8 mouse cellular contexts compared by ENCODE assay signal in the genomic region with DNA sequence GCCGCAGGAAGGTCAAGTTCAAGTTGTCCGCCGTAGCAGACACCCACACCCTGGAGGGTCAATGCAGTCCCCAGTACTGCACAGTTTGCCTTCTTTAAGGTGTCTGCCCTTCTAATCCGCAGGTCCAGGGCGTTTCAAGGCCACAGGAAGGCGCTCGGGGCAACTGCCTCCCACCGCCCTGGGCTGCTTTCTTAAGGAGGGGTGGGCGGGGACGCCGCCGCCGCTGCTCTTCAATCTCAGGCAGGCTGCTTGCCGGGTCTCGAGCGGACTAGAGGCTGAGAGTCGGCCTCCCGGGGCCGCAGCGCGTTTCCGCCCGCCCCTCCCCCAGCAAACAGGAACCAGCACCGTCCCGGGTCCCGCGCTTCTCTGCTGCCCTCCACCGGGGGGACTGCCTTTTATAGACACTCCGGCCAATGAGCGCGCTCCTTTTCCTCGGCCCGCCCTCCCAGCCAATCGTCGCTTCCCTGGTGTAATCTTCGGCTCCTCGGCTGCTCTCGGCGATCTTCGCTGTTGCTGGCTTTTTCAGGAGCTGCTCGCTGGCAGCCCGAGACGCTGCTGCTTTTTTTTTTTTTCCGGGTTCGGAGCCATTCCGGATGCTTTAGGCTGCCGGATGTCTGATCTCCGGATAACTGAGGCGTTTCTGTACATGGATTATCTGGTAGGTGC. TPM values are rescaled to one million over a fixed set of nuclear protein-coding genes. Genes with fewer than 3 reads are reported as not detected.
DNase-seq lines count a peak whose midpoint lies in the region; ATAC-seq lines count a peak whose summit lies in the region.

A gene (plus strand): TSS at position 467 of the 666 bp plus-strand sequence.

- peak; percentile 97 for DNase-seq in CD4-positive, CD25-positive, alpha-beta regulatory T cell, adult 2 months (ENCODE audit: low read depth, low spot score)
- DNase-seq in fibroblast of lung, adult 2 months (ENCODE audit: low read depth), result peak; percentile 92
- peak; percentile 99 for DNase-seq in kidney, postnatal 14 days
- DNase-seq in liver, embryonic 13.5 days, result peak; percentile 95
- peak; percentile 98 for DNase-seq in neural tube, embryonic 10.5 days (ENCODE audit: extremely low spot score, low spot score)

- under 1% methylated on average over 48 of the region's 49 CpGs for WGBS in heart, embryonic 14.5 days
- under 1% methylated on average over 49 of the region's 49 CpGs for WGBS in liver, embryonic 13.5 days (ENCODE audit: insufficient replicate concordance)
- under 1% methylated on average over 49 of the region's 49 CpGs for WGBS in stomach, embryonic 16.5 days

- H3K9ac ChIP-seq in heart, embryonic 14.5 days (ENCODE audit: low read length), result peak within 1 kb of the TSS; percentile 94
- peak within 1 kb of the TSS; percentile 95 for H3K9ac ChIP-seq in liver, embryonic 13.5 days
- H3K9ac ChIP-seq in stomach, embryonic 16.5 days (ENCODE audit: low read length), result peak within 1 kb of the TSS; percentile 97

- no peaks in the 10 kb centered on the region for H3K9me3 ChIP-seq in heart, embryonic 14.5 days (ENCODE audit: control insufficient read depth, low read length)
- no peaks in the 10 kb centered on the region for H3K9me3 ChIP-seq in liver, embryonic 13.5 days (replicated peaks)
- no peaks in the 10 kb centered on the region for H3K9me3 ChIP-seq in stomach, embryonic 16.5 days (replicated peaks; ENCODE audit: control insufficient read depth, low read length)

- peaks cover 3% of the 10 kb centered on the region; the same call in 1 of the 2 replicates for H3K4me1 ChIP-seq in brown adipose tissue, adult 24 weeks (ENCODE audit: control insufficient read depth, insufficient read depth, insufficient read length, low read length)
- H3K4me1 ChIP-seq in heart, embryonic 14.5 days (ENCODE audit: control insufficient read depth in 2 of 2, insufficient read depth in 2 of 2, low read length in 2 of 2), result peaks cover 6 to 21% of the 10 kb centered on the region in 2 experiments; a peak in 3 of 4 replicates
- H3K4me1 ChIP-seq in liver, embryonic 13.5 days (replicated peaks), result peaks cover 39% of the 10 kb centered on the region
- H3K4me1 ChIP-seq in stomach, embryonic 16.5 days (ENCODE audit: control insufficient read depth, insufficient read depth, low read length), result peaks cover 9% of the 10 kb centered on the region; the same call in 1 of the 2 replicates

- H3K36me3 ChIP-seq in heart, embryonic 14.5 days (ENCODE audit: control insufficient read depth, insufficient read depth, low read length), result no peaks in the 10 kb centered on the region
- H3K36me3 ChIP-seq in liver, embryonic 13.5 days, result no peaks in the 10 kb centered on the region
- no peaks in the 10 kb centered on the region for H3K36me3 ChIP-seq in stomach, embryonic 16.5 days (ENCODE audit: control insufficient read depth, insufficient read depth, low read length)

- peak within 1 kb of the TSS; percentile 82 for H3K4me2 ChIP-seq in heart, embryonic 14.5 days (ENCODE audit: low read length)
- peak within 1 kb of the TSS; percentile 93 for H3K4me2 ChIP-seq in liver, embryonic 13.5 days
- peak within 1 kb of the TSS; percentile 86 for H3K4me2 ChIP-seq in stomach, embryonic 16.5 days (ENCODE audit: low read depth, low read length)

- H3K27me3 ChIP-seq in heart, embryonic 14.5 days (ENCODE audit: control insufficient read depth, insufficient read depth, low read length), result no peaks in the 10 kb centered on the region
- no peaks in the 10 kb centered on the region for H3K27me3 ChIP-seq in liver, embryonic 13.5 days
- no peaks in the 10 kb centered on the region for H3K27me3 ChIP-seq in stomach, embryonic 16.5 days (ENCODE audit: control insufficient read depth, insufficient read depth, low read length)

- H3K4me3 ChIP-seq in brown adipose tissue, adult 24 weeks (ENCODE audit: insufficient read depth, low read depth, low read length), result peak within 1 kb of the TSS; percentile 85
- H3K4me3 ChIP-seq in heart, embryonic 14.5 days (ENCODE audit: control insufficient read depth in 1 of 2, insufficient read depth in 1 of 2, low read depth in 1 of 2, low read length in 2 of 2), result peak within 1 kb of the TSS; percentile 69 to 83
- peak within 1 kb of the TSS; percentile 91 for H3K4me3 ChIP-seq in liver, embryonic 13.5 days (replicated peaks)
- H3K4me3 ChIP-seq in stomach, embryonic 16.5 days (replicated peaks; ENCODE audit: low read length), result peak within 1 kb of the TSS; percentile 90

- peak; percentile 97 for ATAC-seq in heart, embryonic 14.5 days (ENCODE audit: insufficient number of reproducible peaks, insufficient read depth, low FRiP score, low read depth)
- ATAC-seq in liver, embryonic 13.5 days (ENCODE audit: low read depth), result peak; percentile 95
- peak; percentile 98 for ATAC-seq in stomach, embryonic 16.5 days (ENCODE audit: insufficient read depth, low FRiP score)

- peak within 1 kb of the TSS; percentile 85 for H3K27ac ChIP-seq in brown adipose tissue, adult 24 weeks (replicated peaks; ENCODE audit: low read depth, low read length)
- H3K27ac ChIP-seq in heart, embryonic 14.5 days (replicated peaks in 1 of 2; ENCODE audit: control insufficient read depth in 1 of 2, insufficient read depth in 1 of 2, low read depth in 2 of 2, low read length in 2 of 2), result peak within 1 kb of the TSS; percentile 92 to 94
- peak within 1 kb of the TSS; percentile 92 for H3K27ac ChIP-seq in liver, embryonic 13.5 days
- H3K27ac ChIP-seq in stomach, embryonic 16.5 days (ENCODE audit: low read length), result peak within 1 kb of the TSS; percentile 93

RNA-seq across cellular contexts. Expression of the gene that starts here (rescaled TPM):
- 9.0 and 9.7 TPM in 2 replicates for polyA plus RNA-seq in brown adipose tissue, adult 24 weeks (2012; ENCODE audit: insufficient read depth, insufficient read length, missing spikeins)
- 8.0 and 8.3 TPM in 2 replicates for polyA plus RNA-seq in heart, embryonic 14.5 days (2014; fragmentation: Nextera tagmentation; extraction: Ambion mirVana)
- 2.5 and 2.9 TPM in 2 replicates for polyA plus RNA-seq in liver, embryonic 13.5 days (2015; fragmentation: Nextera tagmentation; extraction: Ambion mirVana)
- polyA plus RNA-seq in stomach, embryonic 16.5 days (2015; fragmentation: Nextera tagmentation; extraction: Ambion mirVana), result 7.9 and 8.0 TPM in 2 replicates

Comparison
In these comparisons a context has a peak if more than half of its experiments do, and no peak if none do; other contexts are left out.
1. Peak in every context shown above with its lines: DNase-seq, ATAC-seq, H3K4me3 ChIP-seq and H3K27ac ChIP-seq.